Mouse (Mus musculus): ENCODE measurements around the gene 4430402I18Rik. TPM values are rescaled to one million over a fixed set of nuclear protein-coding genes. Genes with fewer than 3 reads are reported as not detected.

4430402I18Rik gene
- polyA plus RNA-seq, 2 experiments = 1.5 to 3.1 TPM

DNA sequence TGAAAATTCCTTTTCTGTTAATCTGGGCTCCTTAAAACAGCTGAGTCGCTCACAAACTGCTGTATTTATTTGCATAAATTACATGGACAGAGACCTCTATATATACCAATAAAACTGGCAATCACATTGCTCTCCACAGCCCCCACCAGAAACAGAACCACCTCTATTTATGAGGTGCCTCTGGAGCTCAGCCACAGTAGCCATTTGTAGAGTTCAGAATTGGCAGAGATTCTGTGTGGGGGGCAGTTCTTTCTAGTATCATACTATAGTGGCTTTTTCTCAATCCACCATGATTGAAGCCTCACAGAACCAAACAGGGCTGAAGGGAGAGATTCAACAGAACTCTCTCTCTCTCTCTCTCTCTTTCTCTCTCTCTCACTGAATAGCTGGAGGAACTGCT is 71.0 kb downstream of the 4430402I18Rik start:
- H3K9me3 ChIP-seq (ENCODE audit: control insufficient read depth, low read length) = no peaks in the 10 kb centered on the region
- no peak overlapping the region for H3K27ac ChIP-seq
- no peaks in the 10 kb centered on the region for H3K4me1 ChIP-seq (replicated peaks; ENCODE audit: control insufficient read depth in 2 of 2, insufficient read depth in 2 of 2, low read length in 1 of 2)
- TF ChIP-seq EP300 (IDR thresholded peaks at IDR 0.05; ENCODE audit: low read depth) = no peak
- no peak for TF ChIP-seq CTCF (IDR thresholded peaks at IDR 0.05; ENCODE audit: low read depth)
- WGBS (ENCODE audit: insufficient replicate concordance) = 42% methylated on average over 1 of the region's 1 CpGs
- H3K4me2 ChIP-seq (ENCODE audit: low read depth) = no peak overlapping the region
- ATAC-seq (ENCODE audit: insufficient read depth) (no peak), DNase-seq (ENCODE audit: low read depth in 3 of 3, low spot score in 3 of 3) (no peak)
- H3K9ac ChIP-seq (replicated peaks) = no peak overlapping the region
- no peaks in the 10 kb centered on the region for H3K27me3 ChIP-seq (ENCODE audit: control insufficient read depth, insufficient read depth, low read length)
- no peaks in the 10 kb centered on the region for H3K36me3 ChIP-seq (replicated peaks; ENCODE audit: control insufficient read depth, insufficient read depth, low read depth)
- no peak overlapping the region for H3K4me3 ChIP-seq (ENCODE audit: insufficient read depth in 1 of 2, low read depth in 2 of 2, low read length in 2 of 2)

DNA sequence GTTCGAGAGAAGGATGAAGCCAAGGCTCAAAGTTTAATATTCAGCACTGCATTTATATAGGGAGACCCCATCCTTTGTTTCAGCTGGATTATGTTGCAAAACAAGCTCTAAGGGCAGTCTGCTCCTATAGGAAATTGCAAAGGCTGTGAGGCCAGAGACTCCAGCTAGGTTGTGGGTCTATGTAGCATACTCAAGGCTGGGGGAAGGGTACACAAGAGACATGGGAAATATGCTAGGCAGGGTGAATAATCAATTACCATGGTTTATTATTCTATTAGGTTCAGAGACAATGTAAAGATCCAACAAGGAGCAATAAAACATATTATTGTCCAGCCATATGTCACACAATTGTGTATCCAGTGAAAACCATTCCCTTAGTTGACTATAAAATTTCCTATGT is 75.7 kb downstream of the 4430402I18Rik start:
- Histone ChIP-seq H3K4me1 (replicated peaks; ENCODE audit: control insufficient read depth in 2 of 2, insufficient read depth in 2 of 2, low read length in 1 of 2) (no peaks in the 10 kb centered on the region), H3K4me3 (ENCODE audit: insufficient read depth in 1 of 2, low read depth in 2 of 2, low read length in 2 of 2) (no peak overlapping the region), H3K4me2 (ENCODE audit: low read depth) (no peak overlapping the region), H3K36me3 (replicated peaks; ENCODE audit: control insufficient read depth, insufficient read depth, low read depth) (no peaks in the 10 kb centered on the region), H3K9ac (replicated peaks) (no peak overlapping the region), H3K27me3 (ENCODE audit: control insufficient read depth, insufficient read depth, low read length) (no peaks in the 10 kb centered on the region), H3K9me3 (ENCODE audit: control insufficient read depth, low read length) (no peaks in the 10 kb centered on the region), H3K27ac (no peak overlapping the region)
- 71% methylated on average over 1 of the region's 1 CpGs for WGBS (ENCODE audit: insufficient replicate concordance)
- DNase-seq (ENCODE audit: low read depth in 3 of 3, low spot score in 3 of 3) = no peak
- no peak for TF ChIP-seq EP300 (IDR thresholded peaks at IDR 0.05; ENCODE audit: low read depth)
- no peak for TF ChIP-seq CTCF (IDR thresholded peaks at IDR 0.05; ENCODE audit: low read depth)
- no peak for ATAC-seq (ENCODE audit: insufficient read depth)

DNA sequence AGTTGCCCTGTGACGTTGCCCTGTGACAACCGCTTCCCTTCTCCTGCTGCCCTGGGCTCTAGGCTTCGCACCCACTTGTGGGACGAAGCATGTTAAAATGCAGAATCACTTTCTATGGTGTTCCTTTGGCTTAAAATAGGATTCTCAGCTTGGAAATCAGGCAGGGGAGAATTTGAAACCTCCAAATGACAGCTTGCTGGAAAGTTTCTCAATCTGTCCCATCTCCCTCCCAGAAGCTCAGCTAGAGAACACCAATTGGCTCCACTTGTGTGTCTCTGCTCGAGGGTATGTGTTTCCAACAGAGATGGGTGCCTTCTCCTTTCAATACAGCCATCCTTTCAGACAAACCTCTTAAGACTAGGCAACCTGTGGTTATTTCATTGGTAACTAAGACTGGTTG is 76.4 kb downstream of the 4430402I18Rik start:
- Histone ChIP-seq H3K27me3 (ENCODE audit: control insufficient read depth, insufficient read depth, low read length) (no peaks in the 10 kb centered on the region), H3K4me1 (replicated peaks; ENCODE audit: control insufficient read depth in 2 of 2, insufficient read depth in 2 of 2, low read length in 1 of 2) (no peaks in the 10 kb centered on the region), H3K4me2 (ENCODE audit: low read depth) (no peak overlapping the region), H3K9me3 (ENCODE audit: control insufficient read depth, low read length) (no peaks in the 10 kb centered on the region), H3K27ac (no peak overlapping the region), H3K9ac (replicated peaks) (no peak overlapping the region), H3K36me3 (replicated peaks; ENCODE audit: control insufficient read depth, insufficient read depth, low read depth) (no peaks in the 10 kb centered on the region), H3K4me3 (ENCODE audit: insufficient read depth in 1 of 2, low read depth in 2 of 2, low read length in 2 of 2) (no peak overlapping the region)
- WGBS (ENCODE audit: insufficient replicate concordance) = 54% methylated on average over 5 of the region's 5 CpGs
- ATAC-seq (ENCODE audit: insufficient read depth) (no peak), DNase-seq (ENCODE audit: low read depth in 3 of 3, low spot score in 3 of 3) (no peak)
- TF ChIP-seq CTCF (IDR thresholded peaks at IDR 0.05; ENCODE audit: low read depth) = no peak
- no peak for TF ChIP-seq EP300 (IDR thresholded peaks at IDR 0.05; ENCODE audit: low read depth)

DNA sequence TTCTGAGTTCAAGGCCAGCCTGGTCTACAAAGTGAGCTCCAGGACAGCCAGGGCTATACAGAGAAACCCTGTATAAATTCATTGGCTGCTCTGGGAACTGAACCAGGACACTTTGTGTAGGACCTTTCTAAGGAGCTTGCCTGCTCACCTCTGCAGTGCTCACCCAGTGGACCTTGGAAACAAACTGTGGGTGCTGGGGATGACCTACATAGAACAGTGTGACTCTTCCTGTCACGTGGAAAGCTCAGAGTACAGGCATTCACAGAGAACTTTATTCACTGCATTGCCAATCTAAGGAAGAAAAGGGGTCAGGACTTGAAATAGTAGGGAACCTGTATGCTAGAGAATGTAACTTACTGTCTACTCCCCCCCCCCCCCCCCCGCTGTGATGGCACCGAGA is 78.3 kb downstream of the 4430402I18Rik start:
- 47% methylated on average over 2 of the region's 3 CpGs for WGBS (ENCODE audit: insufficient replicate concordance)
- Histone ChIP-seq H3K27ac (no peak overlapping the region), H3K9me3 (ENCODE audit: control insufficient read depth, low read length) (no peaks in the 10 kb centered on the region), H3K27me3 (ENCODE audit: control insufficient read depth, insufficient read depth, low read length) (no peaks in the 10 kb centered on the region), H3K4me1 (replicated peaks; ENCODE audit: control insufficient read depth in 2 of 2, insufficient read depth in 2 of 2, low read length in 1 of 2) (no peaks in the 10 kb centered on the region), H3K9ac (replicated peaks) (no peak overlapping the region), H3K36me3 (replicated peaks; ENCODE audit: control insufficient read depth, insufficient read depth, low read depth) (no peaks in the 10 kb centered on the region), H3K4me2 (ENCODE audit: low read depth) (no peak overlapping the region), H3K4me3 (ENCODE audit: insufficient read depth in 1 of 2, low read depth in 2 of 2, low read length in 2 of 2) (no peak overlapping the region)
- no peak for ATAC-seq (ENCODE audit: insufficient read depth)
- TF ChIP-seq EP300 (IDR thresholded peaks at IDR 0.05; ENCODE audit: low read depth) (no peak), CTCF (IDR thresholded peaks at IDR 0.05; ENCODE audit: low read depth) (no peak)
- DNase-seq (ENCODE audit: low read depth in 3 of 3, low spot score in 3 of 3) = no peak

DNA sequence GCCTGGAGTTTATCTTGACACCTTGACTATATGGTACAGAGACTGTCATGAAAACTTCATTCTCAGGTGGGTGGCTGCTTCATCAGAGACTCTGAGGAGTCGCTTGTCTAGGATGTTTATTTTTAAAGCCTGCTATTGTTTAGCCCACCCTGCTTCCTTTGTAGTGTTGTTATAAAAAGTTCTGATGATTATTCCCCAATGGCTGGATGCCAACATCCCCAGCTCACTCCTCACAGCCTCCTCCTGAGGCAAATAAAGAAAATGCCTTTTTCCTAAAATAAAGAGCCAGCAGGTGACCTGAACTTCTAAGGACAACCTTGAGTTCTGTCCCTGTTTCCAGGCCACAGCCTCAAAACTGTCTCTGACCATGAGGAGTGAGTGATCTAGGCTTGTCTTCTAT is 79.1 kb downstream of the 4430402I18Rik start:
- no peak overlapping the region for H3K4me3 ChIP-seq (ENCODE audit: insufficient read depth in 1 of 2, low read depth in 2 of 2, low read length in 2 of 2)
- ATAC-seq (ENCODE audit: insufficient read depth) = no peak
- H3K36me3 ChIP-seq (replicated peaks; ENCODE audit: control insufficient read depth, insufficient read depth, low read depth) = no peaks in the 10 kb centered on the region
- TF ChIP-seq CTCF (IDR thresholded peaks at IDR 0.05; ENCODE audit: low read depth) (no peak), EP300 (IDR thresholded peaks at IDR 0.05; ENCODE audit: low read depth) (no peak)
- WGBS (ENCODE audit: insufficient replicate concordance) = 72% methylated on average over 1 of the region's 1 CpGs
- H3K4me1 ChIP-seq (replicated peaks; ENCODE audit: control insufficient read depth in 2 of 2, insufficient read depth in 2 of 2, low read length in 1 of 2) = no peaks in the 10 kb centered on the region
- no peak overlapping the region for H3K9ac ChIP-seq (replicated peaks)
- H3K4me2 ChIP-seq (ENCODE audit: low read depth) = no peak overlapping the region
- no peak for DNase-seq (ENCODE audit: low read depth in 3 of 3, low spot score in 3 of 3)
- no peaks in the 10 kb centered on the region for H3K9me3 ChIP-seq (ENCODE audit: control insufficient read depth, low read length)
- H3K27ac ChIP-seq = no peak overlapping the region
- no peaks in the 10 kb centered on the region for H3K27me3 ChIP-seq (ENCODE audit: control insufficient read depth, insufficient read depth, low read length)

Measured in liver, embryonic 14.5 days (tissue).